Mouse (Mus musculus) gastrocnemius, adult 2 months (tissue): ENCODE data around the gene B3galt6. TPM values are rescaled to one million over a fixed set of nuclear protein-coding genes. Genes with fewer than 3 reads are reported as not detected.

Source experiments
- DNase-seq: peaks from one replicate; pipeline ENCODE4 v3.0.0; 2022
- H3K27ac ChIP-seq: fragments of 200-600 bp; 2 replicates; pipeline ENCODE4 v1.8.1; 2022; ENCODE audit warnings: mild to moderate bottlenecking
- H3K4me3 ChIP-seq: fragments of 200-600 bp; 2 replicates; pipeline ENCODE4 v1.8.1; 2022; ENCODE audit warnings: mild to moderate bottlenecking, moderate library complexity
- CTCF ChIP-seq: fragments of 200-600 bp; IDR thresholded peaks from 2 replicates; pipeline ENCODE4 v1.8.1; 2022; ENCODE audit warnings: antibody characterized with exemption, mild to moderate bottlenecking, moderate library complexity
- intact Hi-C: fragments of 180-260 bp; cut with DNase I; formaldehyde crosslinking; loops from one replicate; pipeline ENCODE4 v1.15.1; 2025
- total RNA-seq, 2 experiments: library from RNA; stranded (reverse); gene quantifications; 2 replicates each; pipeline ENCODE4 v1.2.3; 2021

Gene B3galt6
- total RNA-seq, 2 experiments from 2014 or later = 0.92 to 2.0 TPM

DNA sequence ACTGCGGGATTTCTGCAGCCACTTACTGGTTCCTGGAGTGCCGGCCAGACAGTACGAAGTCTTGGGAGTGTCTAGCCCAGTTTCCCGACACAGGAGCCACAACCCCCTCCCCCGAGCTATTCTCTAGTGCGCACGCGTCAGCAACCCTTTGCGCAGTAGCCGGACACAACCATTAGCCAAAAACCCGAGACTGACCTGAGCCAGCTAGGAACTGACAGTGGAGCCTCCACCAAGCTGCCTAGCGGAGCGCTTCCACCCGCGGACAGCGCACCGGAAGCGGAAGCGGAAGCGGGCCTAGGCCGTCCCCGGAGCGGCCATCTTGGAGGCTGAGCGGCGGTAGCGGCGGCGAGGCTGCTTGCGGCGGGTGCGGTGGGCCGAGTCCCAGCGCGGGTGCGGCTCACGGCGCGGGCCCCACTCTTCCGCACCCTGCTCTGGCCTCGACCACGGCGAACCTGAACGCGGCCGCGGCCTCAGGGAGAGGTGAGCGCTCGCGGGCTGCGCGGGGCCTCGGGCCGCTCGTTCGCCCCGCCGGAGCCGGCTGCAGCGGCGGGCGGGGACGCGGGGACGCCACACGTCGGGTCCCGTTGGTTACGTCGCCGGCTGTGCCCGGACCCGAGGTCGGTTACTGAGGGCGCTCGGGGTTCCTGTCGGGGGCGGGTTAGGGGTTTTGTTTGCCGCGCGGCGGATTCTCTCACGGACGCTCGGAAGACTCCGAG is 48.8 kb downstream of the B3galt6 start, which contains the start of gene Ube2j2:
TSS of gene Ube2j2 (plus strand) at position 298 of the 716 bp plus-strand sequence.
- Histone ChIP-seq H3K27ac (peak within 1 kb of the TSS; percentile 97), H3K4me3 (peak within 1 kb of the TSS; percentile 99)
- intact Hi-C loops = loop anchor here (5.0 to 10.0 kb wide), 3 partner anchors 49 to 109 kb away; partner anchors contain the start of genes Acap3, Aurkaip1, B3galt6 and Mxra8
- no peak for TF ChIP-seq CTCF
- peak; percentile 96 for DNase-seq

DNA sequence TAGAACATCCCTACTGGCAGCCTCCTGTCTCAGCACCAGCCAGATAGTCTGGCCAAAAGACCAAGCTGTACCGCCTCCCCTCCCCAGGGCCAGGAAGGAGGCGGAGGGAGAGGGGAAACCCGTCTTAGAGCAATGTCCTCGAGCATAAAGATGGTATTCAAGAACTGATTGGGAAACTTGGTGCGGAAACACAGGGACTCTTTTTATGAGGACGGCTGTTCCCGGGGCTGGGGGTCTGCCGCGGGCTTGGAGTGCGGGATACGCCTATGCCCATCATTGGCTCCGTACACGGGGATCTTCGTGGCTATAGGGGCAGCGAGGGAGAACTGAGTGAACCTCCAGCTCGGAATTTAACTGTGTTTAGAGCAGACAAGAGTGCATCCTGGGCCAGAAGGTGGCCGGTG is 49.4 kb downstream of the B3galt6 start:
- intact Hi-C loops = loop anchor here (5.0 to 10.0 kb wide), 3 partner anchors 49 to 108 kb away; partner anchors contain the start of genes Acap3, Aurkaip1, B3galt6 and Mxra8
- TF ChIP-seq CTCF = no peak
- Histone ChIP-seq H3K4me3 (peak overlapping the region; percentile 99), H3K27ac (peak overlapping the region; percentile 97)
- DNase-seq = peak; percentile 78

Other genes starting within 250 kb of the B3galt6 start
- 10 to 100 TPM; 25.4 to 35.3 TPM for gene Atad3a, start 231.6 kb downstream of the B3galt6 start, total RNA-seq
- 1 to 10 TPM; 4.8 to 7.4 TPM for gene Vwa1, start 218.0 kb downstream of the B3galt6 start, total RNA-seq
- gene Tmem88b, start 206.8 kb downstream of the B3galt6 start, total RNA-seq = 1 to 10 TPM in 1 of 2 experiments, under 1 TPM in 1; 0.66 to 1.1 TPM
- gene Ankrd65, start 202.2 kb downstream of the B3galt6 start, total RNA-seq = not detected
- gene Mrpl20, start 189.8 kb downstream of the B3galt6 start, total RNA-seq = 10 to 100 TPM; 39.0 to 52.7 TPM
- gene Ccnl2, start 180.2 kb downstream of the B3galt6 start, total RNA-seq = 10 to 100 TPM; 26.4 to 27.0 TPM
- gene Aurkaip1, start 161.4 kb downstream of the B3galt6 start, total RNA-seq = 10 to 100 TPM; 74.0 to 89.8 TPM
- gene Mxra8, start 153.0 kb downstream of the B3galt6 start, total RNA-seq = 10 to 100 TPM; 26.4 to 31.3 TPM
- gene Dvl1, start 145.2 kb downstream of the B3galt6 start, total RNA-seq = 100 to 1,000 TPM; 116 to 122 TPM
- under 1 TPM; 0.11 to 0.23 TPM for gene Tas1r3, start 129.3 kb downstream of the B3galt6 start, total RNA-seq
- gene Cptp, start 123.2 kb downstream of the B3galt6 start, total RNA-seq = 10 to 100 TPM; 13.6 to 18.0 TPM
- gene Ints11, start 123.1 kb downstream of the B3galt6 start, total RNA-seq = 10 to 100 TPM; 14.9 to 17.3 TPM
- gene Pusl1, start 100.9 kb downstream of the B3galt6 start, total RNA-seq = 10 to 100 TPM; 10.5 to 13.4 TPM
- 1 to 10 TPM; 7.5 to 8.0 TPM for gene Acap3, start 100.8 kb downstream of the B3galt6 start, total RNA-seq
- gene Ube2j2, start 48.8 kb downstream of the B3galt6 start, total RNA-seq = 10 to 100 TPM; 62.8 to 64.5 TPM
- 10 to 100 TPM; 15.1 to 18.5 TPM for gene C1qtnf12, start 30.3 kb downstream of the B3galt6 start, total RNA-seq
- 10 to 100 TPM; 75.7 to 81.5 TPM for gene Sdf4, start 223 bp upstream of the B3galt6 start, total RNA-seq
- 1 to 10 TPM in 1 of 2 experiments, under 1 TPM in 1; 0.75 to 2.1 TPM for gene Tnfrsf4, start 21.2 kb upstream of the B3galt6 start, total RNA-seq
- gene Tnfrsf18, start 33.5 kb upstream of the B3galt6 start, total RNA-seq = not detected
- gene Ttll10, start 66.8 kb upstream of the B3galt6 start, total RNA-seq = not detected
- gene 9430015G10Rik, start 117.3 kb upstream of the B3galt6 start, total RNA-seq = 1 to 10 TPM; 1.9 to 2.3 TPM
- gene Rnf223, start 137.9 kb upstream of the B3galt6 start, total RNA-seq = not detected
- 1 to 10 TPM; 6.9 to 8.0 TPM for gene Agrn, start 204.8 kb upstream of the B3galt6 start, total RNA-seq
- gene Isg15, start 208.2 kb upstream of the B3galt6 start, total RNA-seq = 1 to 10 TPM in 1 of 2 experiments, not detected in 1; 1.1 TPM
- gene AW011738, start 210.7 kb upstream of the B3galt6 start, total RNA-seq = 1 to 10 TPM; 4.2 to 4.4 TPM
- 100 to 1,000 TPM; 142 to 265 TPM for gene Perm1, start 223.2 kb upstream of the B3galt6 start, total RNA-seq
- gene Plekhn1, start 242.2 kb upstream of the B3galt6 start, total RNA-seq = 1 to 10 TPM; 5.8 to 7.6 TPM
- 10 to 100 TPM; 30.8 to 33.3 TPM for gene Noc2l, start 243.4 kb upstream of the B3galt6 start, total RNA-seq